Mouse (Mus musculus): ENCODE measurements at regions not wholly inside any gene's neighbourhood (a gene's known extent, or its start where the extent isn't known, plus 50 kb on each side); places are given as distances from the start of the nearest gene placed in this dataset.

GRCm38 (mm10) chr2:51566554-51567246 is 60.6 kb upstream of the Tas2r134 start:
- no peak for TF ChIP-seq GATA1 (IDR thresholded peaks at IDR 0.05; ENCODE audit: borderline replicate concordance, low read length)
- no peak for TF ChIP-seq FLI1 (IDR thresholded peaks at IDR 0.05; ENCODE audit: low read length)
- no peaks in the 10 kb centered on the region for H3K27me3 ChIP-seq (replicated peaks)
- no peaks in the 10 kb centered on the region for H3K4me1 ChIP-seq
- H3K4me3 ChIP-seq (replicated peaks), result no peak overlapping the region
- H3K36me3 ChIP-seq (replicated peaks; ENCODE audit: low read length), result no peaks in the 10 kb centered on the region
- no peaks in the 10 kb centered on the region for H3K9me3 ChIP-seq

GRCm38 (mm10) chr2:51563881-51564280 is 63.4 kb upstream of the Tas2r134 start:
- Histone ChIP-seq H3K4me3 (replicated peaks) (no peak overlapping the region), H3K27me3 (replicated peaks) (no peaks in the 10 kb centered on the region), H3K4me1 (no peaks in the 10 kb centered on the region), H3K9me3 (no peaks in the 10 kb centered on the region; the same call in 1 of the 2 replicates), H3K36me3 (replicated peaks; ENCODE audit: low read length) (no peaks in the 10 kb centered on the region)
- no peak for TF ChIP-seq FLI1 (IDR thresholded peaks at IDR 0.05; ENCODE audit: low read length)
- no peak for TF ChIP-seq GATA1 (IDR thresholded peaks at IDR 0.05; ENCODE audit: borderline replicate concordance, low read length)

- Histone ChIP-seq H3K9me3 (no peaks in the 10 kb centered on the region; the same call in 1 of the 2 replicates), H3K36me3 (replicated peaks; ENCODE audit: low read length) (no peaks in the 10 kb centered on the region), H3K4me1 (no peaks in the 10 kb centered on the region), H3K4me3 (replicated peaks) (no peak overlapping the region), H3K27me3 (replicated peaks) (no peaks in the 10 kb centered on the region)
- no peak for TF ChIP-seq FLI1 (IDR thresholded peaks at IDR 0.05; ENCODE audit: low read length)
- TF ChIP-seq GATA1 (IDR thresholded peaks at IDR 0.05; ENCODE audit: borderline replicate concordance, low read length), result no peak
Observed at GRCm38 (mm10) chr2:51563240-51563639, 64.1 kb upstream of the Tas2r134 start.

- no peak overlapping the region for H3K4me3 ChIP-seq (replicated peaks)
- H3K9me3 ChIP-seq, result no peaks in the 10 kb centered on the region
- H3K36me3 ChIP-seq (replicated peaks; ENCODE audit: low read length), result no peaks in the 10 kb centered on the region
- H3K4me1 ChIP-seq, result no peaks in the 10 kb centered on the region
- TF ChIP-seq FLI1 (IDR thresholded peaks at IDR 0.05; ENCODE audit: low read length) (no peak), GATA1 (IDR thresholded peaks at IDR 0.05; ENCODE audit: borderline replicate concordance, low read length) (no peak)
- no peaks in the 10 kb centered on the region for H3K27me3 ChIP-seq (replicated peaks)
Observed at GRCm38 (mm10) chr2:51550863-51551262, 76.4 kb upstream of the Tas2r134 start.

- no peaks in the 10 kb centered on the region for H3K9me3 ChIP-seq
- H3K4me1 ChIP-seq, result no peaks in the 10 kb centered on the region
- H3K36me3 ChIP-seq (replicated peaks; ENCODE audit: low read length), result no peaks in the 10 kb centered on the region
- H3K4me3 ChIP-seq (replicated peaks), result no peak overlapping the region
- TF ChIP-seq FLI1 (IDR thresholded peaks at IDR 0.05; ENCODE audit: low read length), result no peak
- TF ChIP-seq GATA1 (IDR thresholded peaks at IDR 0.05; ENCODE audit: borderline replicate concordance, low read length), result no peak
- H3K27me3 ChIP-seq (replicated peaks), result no peaks in the 10 kb centered on the region
Observed at GRCm38 (mm10) chr2:51549125-51549524, 78.2 kb upstream of the Tas2r134 start.

- TF ChIP-seq GATA1 (IDR thresholded peaks at IDR 0.05; ENCODE audit: borderline replicate concordance, low read length) (no peak), FLI1 (IDR thresholded peaks at IDR 0.05; ENCODE audit: low read length) (no peak)
- Histone ChIP-seq H3K9me3 (0 out of 2 replicates have a peak, but pooled peaks cover 2% of the 10 kb centered on the region), H3K36me3 (replicated peaks; ENCODE audit: low read length) (no peaks in the 10 kb centered on the region), H3K4me3 (replicated peaks) (no peak overlapping the region), H3K27me3 (replicated peaks) (no peaks in the 10 kb centered on the region), H3K4me1 (no peaks in the 10 kb centered on the region)
Observed at GRCm38 (mm10) chr2:51546181-51546580, 81.1 kb upstream of the Tas2r134 start.

GRCm38 (mm10) chr2:51543949-51544348 is 83.4 kb upstream of the Tas2r134 start:
- Histone ChIP-seq H3K4me1 (no peaks in the 10 kb centered on the region), H3K27me3 (replicated peaks) (no peaks in the 10 kb centered on the region), H3K4me3 (replicated peaks) (no peak overlapping the region), H3K9me3 (0 out of 2 replicates have a peak, but pooled peaks cover 5% of the 10 kb centered on the region), H3K36me3 (replicated peaks; ENCODE audit: low read length) (no peaks in the 10 kb centered on the region)
- no peak for TF ChIP-seq FLI1 (IDR thresholded peaks at IDR 0.05; ENCODE audit: low read length)

- no peaks in the 10 kb centered on the region for H3K36me3 ChIP-seq (replicated peaks; ENCODE audit: low read length)
- no peak overlapping the region for H3K4me3 ChIP-seq (replicated peaks)
- H3K27me3 ChIP-seq (replicated peaks), result no peaks in the 10 kb centered on the region
- TF ChIP-seq FLI1 (IDR thresholded peaks at IDR 0.05; ENCODE audit: low read length), result no peak
- TF ChIP-seq GATA1 (IDR thresholded peaks at IDR 0.05; ENCODE audit: borderline replicate concordance, low read length), result no peak
- 0 out of 2 replicates have a peak, but pooled peaks cover 5% of the 10 kb centered on the region for H3K9me3 ChIP-seq
- H3K4me1 ChIP-seq, result no peaks in the 10 kb centered on the region
Observed at GRCm38 (mm10) chr2:51542272-51542671, 85.0 kb upstream of the Tas2r134 start.

GRCm38 (mm10) chr2:51532709-51533414 is 94.4 kb upstream of the Tas2r134 start:
- Histone ChIP-seq H3K4me3 (replicated peaks) (no peak overlapping the region), H3K27me3 (replicated peaks) (no peaks in the 10 kb centered on the region), H3K36me3 (replicated peaks; ENCODE audit: low read length) (no peaks in the 10 kb centered on the region), H3K4me1 (no peaks in the 10 kb centered on the region), H3K9me3 (0 out of 2 replicates have a peak, but pooled peaks cover 3% of the 10 kb centered on the region)
- TF ChIP-seq GATA1 (IDR thresholded peaks at IDR 0.05; ENCODE audit: borderline replicate concordance, low read length) (no peak), FLI1 (IDR thresholded peaks at IDR 0.05; ENCODE audit: low read length) (no peak)

Measured in megakaryocyte, embryonic 14.5 days (primary cell).